Mouse (Mus musculus): ENCODE data around the gene Crnkl1.

Gene Crnkl1

GRCm38 (mm10) chr2:145874879-145875482 lies 59.8 kb downstream of the Crnkl1 start:
- DNase-seq (ENCODE audit: low spot score in 2 of 2) = no peak

DNA sequence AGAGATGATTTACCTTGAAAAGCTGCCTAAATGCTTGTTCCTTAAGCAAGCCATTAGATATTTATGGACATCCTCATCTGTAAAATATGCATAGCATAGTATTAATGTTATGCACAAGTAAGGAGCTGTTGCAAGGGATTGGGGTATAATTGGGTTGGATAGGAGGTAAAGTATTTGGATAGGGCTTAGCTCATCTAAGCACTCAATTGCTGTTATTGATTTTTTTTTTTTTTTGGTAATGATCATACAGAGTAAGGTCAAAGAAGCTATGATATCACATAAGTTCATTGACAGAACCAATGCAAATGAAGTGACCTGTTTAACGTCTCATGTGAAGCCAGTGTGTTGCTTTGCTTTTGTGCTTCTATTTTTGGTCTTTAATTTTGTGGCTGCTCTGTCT lies 60.9 kb downstream of the Crnkl1 start:
- DNase-seq (ENCODE audit: low spot score in 2 of 2) = no peak

GRCm38 (mm10) chr2:145872099-145872498 lies 62.7 kb downstream of the Crnkl1 start:
- no peak for DNase-seq (ENCODE audit: low spot score in 2 of 2)

DNA sequence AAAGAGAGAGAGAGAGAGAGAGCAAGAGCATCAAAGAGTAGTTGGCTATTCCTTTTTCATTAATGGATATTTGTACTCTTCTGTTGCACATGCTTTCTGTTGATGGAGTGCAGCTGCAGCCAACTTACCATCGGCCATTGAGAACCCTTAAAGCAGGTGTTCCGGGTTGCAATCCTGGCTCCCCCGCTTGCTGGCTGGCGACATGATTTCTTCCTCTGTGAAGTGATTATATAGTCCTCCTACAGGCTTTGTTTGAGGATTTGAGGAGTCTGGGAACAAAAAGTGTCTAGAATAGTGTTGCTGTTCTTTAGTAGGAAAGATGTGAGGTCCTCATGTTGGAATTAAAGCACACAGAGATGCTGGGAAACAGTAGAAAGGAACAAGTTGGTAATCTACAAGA lies 63.5 kb downstream of the Crnkl1 start:
- no peak for DNase-seq (ENCODE audit: low spot score in 2 of 2)

All from frontal cortex, postnatal 36 days (tissue).